Mouse (Mus musculus): Measurements from ENCODE around the gene Gadd45a. TPM values are rescaled to one million over a fixed set of nuclear protein-coding genes. Genes with fewer than 3 reads are reported as not detected.
"Not testable (repeated sequence)": the region's sequence is repeated elsewhere in the genome, so short reads cannot be mapped to it uniquely, and the experiment has no call there.

Gene Gadd45a
- polyA plus RNA-seq, 1 experiment from 2014 or later, result 14.5 TPM

DNA sequence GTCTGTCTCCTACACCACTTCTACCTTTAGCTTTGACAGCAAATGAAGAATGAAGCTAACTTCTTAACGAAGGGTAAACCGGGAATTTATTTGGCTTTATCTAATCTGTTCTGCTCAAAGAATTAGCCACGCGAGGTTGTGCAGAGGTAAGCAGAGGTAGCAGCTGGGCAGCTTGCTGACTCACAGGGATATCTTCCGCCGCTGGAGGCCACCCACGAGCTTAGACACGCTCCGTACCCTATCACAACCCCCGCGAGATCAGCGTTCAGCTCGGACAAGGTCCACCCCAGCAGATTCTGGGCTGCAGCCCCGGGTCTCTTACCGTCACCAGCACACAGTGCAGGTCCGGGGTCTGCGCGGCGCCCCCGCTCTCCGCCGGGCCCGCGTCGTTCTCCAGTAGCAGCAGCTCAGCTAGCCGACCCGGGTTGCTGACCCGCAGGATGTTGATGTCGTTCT lies 873 bp downstream of the Gadd45a start:
- Histone ChIP-seq H3K36me3 (ENCODE audit: control insufficient read depth, insufficient read depth, low read length) (no peaks in the 10 kb centered on the region), H3K9me3 (ENCODE audit: control insufficient read depth, low read length) (no peaks in the 10 kb centered on the region), H3K4me1 (replicated peaks; ENCODE audit: control insufficient read depth, insufficient read depth, low read length) (peaks cover 11% of the 10 kb centered on the region), H3K27ac (ENCODE audit: low read length) (peak overlapping the region; percentile 96), H3K27me3 (ENCODE audit: control insufficient read depth, insufficient read depth, low read depth, low read length) (no peaks in the 10 kb centered on the region), H3K9ac (ENCODE audit: low read length) (peak overlapping the region; percentile 89), H3K4me3 (ENCODE audit: low read length) (peak overlapping the region; percentile 89), H3K4me2 (ENCODE audit: low read depth, low read length) (peak overlapping the region; percentile 80)
- peak; percentile 77 for ATAC-seq (ENCODE audit: low read depth)
- under 1% methylated on average over 29 of the region's 29 CpGs for WGBS

DNA sequence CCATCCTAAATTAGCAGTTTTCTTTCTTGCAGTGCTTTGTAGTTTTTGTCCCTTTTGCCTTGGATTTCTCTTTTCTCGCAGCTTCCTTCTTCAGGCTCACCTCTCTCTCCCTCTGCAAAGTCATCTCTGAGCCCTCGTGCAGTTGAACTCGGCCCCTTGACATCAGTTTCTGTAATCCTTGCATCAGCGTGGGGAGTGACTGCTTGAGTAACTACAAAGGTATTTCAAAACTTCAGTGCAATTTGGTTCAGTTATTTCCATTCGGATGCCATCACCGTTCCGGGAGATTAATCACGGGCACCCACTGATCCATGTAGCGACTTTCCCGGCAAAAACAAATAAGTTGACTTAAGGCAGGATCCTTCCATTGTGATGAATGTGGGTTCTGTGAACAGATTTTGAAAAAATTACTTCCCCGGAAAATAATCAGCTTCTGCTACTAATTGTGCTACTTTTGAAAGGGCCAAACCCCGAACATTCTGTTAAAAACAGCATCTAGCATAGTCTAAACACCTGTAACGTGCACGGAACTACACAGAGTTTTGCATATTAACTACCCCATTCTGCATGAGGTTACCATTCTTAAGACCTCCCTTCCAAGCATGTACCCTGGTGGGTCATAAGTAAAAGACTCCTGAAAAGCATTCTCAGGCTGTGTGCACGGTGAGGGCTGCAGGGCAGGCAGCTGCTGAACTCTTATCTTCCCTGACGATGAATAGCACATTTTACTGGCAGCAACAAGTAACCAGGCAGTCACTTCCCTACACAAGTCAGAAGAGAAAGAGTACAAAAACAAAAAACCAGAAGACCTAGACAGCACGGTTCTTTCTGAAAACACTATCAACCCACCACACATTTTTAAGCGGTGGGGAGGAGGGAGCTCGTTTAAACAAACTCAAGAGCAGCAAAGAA lies 1.6 kb downstream of the Gadd45a start:
- H3K27ac ChIP-seq (ENCODE audit: low read length), result peak overlapping the region; percentile 36; the same call in 1 of the 2 replicates
- no peaks in the 10 kb centered on the region for H3K27me3 ChIP-seq (ENCODE audit: control insufficient read depth, insufficient read depth, low read depth, low read length)
- peak overlapping the region; percentile 80 for H3K4me2 ChIP-seq (ENCODE audit: low read depth, low read length)
- peak overlapping the region; percentile 89 for H3K9ac ChIP-seq (ENCODE audit: low read length)
- H3K4me1 ChIP-seq (replicated peaks; ENCODE audit: control insufficient read depth, insufficient read depth, low read length), result peaks cover 11% of the 10 kb centered on the region
- WGBS, result 14% methylated on average over 19 of the region's 19 CpGs
- peak overlapping the region; percentile 89 for H3K4me3 ChIP-seq (ENCODE audit: low read length)
- no peaks in the 10 kb centered on the region for H3K36me3 ChIP-seq (ENCODE audit: control insufficient read depth, insufficient read depth, low read length)
- no peak for ATAC-seq (ENCODE audit: low read depth)
- no peaks in the 10 kb centered on the region for H3K9me3 ChIP-seq (ENCODE audit: control insufficient read depth, low read length)

DNA sequence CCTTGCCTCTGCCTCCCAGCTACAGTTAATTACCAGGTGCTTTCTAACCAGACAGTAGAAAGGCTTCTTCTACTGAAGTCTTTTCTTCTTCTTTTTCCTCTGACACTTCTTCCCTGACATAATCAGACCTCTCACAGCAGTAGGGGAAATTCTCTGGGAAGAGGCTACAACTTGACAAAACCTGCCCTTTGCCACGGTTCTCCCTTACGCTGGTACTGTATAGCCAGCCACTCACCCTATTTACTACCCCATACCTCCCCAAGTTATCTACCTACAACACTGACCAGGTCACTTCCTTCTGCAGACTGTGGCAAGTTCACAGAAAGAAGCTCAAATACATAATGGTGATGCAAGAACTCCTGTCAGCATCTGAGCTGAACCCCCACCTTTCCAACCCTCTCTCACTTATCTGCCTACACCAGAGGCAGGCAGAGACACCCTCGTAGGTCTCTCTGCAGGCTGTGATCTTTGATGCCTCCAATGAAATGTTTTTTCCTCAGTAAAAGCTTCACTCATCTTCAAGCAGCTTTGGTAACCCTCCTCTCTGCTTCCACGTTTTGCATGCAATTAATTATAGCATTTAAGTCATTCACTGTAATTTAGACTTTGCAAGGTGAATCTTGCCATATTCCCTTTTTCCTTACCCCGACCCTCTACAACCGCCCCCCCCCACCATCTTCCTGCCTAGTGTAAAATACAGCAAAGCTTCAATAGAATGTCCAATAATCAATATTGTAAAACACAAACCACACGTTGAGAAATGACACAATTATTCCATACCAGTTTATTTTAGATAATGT lies 2.7 kb downstream of the Gadd45a start:
- Histone ChIP-seq H3K4me3 (ENCODE audit: low read length) (no peak overlapping the region), H3K36me3 (ENCODE audit: control insufficient read depth, insufficient read depth, low read length) (no peaks in the 10 kb centered on the region), H3K27ac (ENCODE audit: low read length) (no peak overlapping the region), H3K27me3 (ENCODE audit: control insufficient read depth, insufficient read depth, low read depth, low read length) (no peaks in the 10 kb centered on the region), H3K9me3 (ENCODE audit: control insufficient read depth, low read length) (no peaks in the 10 kb centered on the region), H3K4me1 (replicated peaks; ENCODE audit: control insufficient read depth, insufficient read depth, low read length) (peaks cover 14% of the 10 kb centered on the region), H3K9ac (ENCODE audit: low read length) (no peak overlapping the region), H3K4me2 (ENCODE audit: low read depth, low read length) (no peak overlapping the region)
- ATAC-seq (ENCODE audit: low read depth), result no peak
- WGBS, result 61% methylated on average over 7 of the region's 7 CpGs

GRCm38 (mm10) chr6:67033604-67034003 lies 3.7 kb downstream of the Gadd45a start:
- 73% methylated on average over 4 of the region's 4 CpGs for WGBS
- Histone ChIP-seq H3K9ac (ENCODE audit: low read length) (no peak overlapping the region), H3K4me3 (ENCODE audit: low read length) (no peak overlapping the region), H3K9me3 (ENCODE audit: control insufficient read depth, low read length) (no peaks in the 10 kb centered on the region), H3K4me1 (replicated peaks; ENCODE audit: control insufficient read depth, insufficient read depth, low read length) (peaks cover 14% of the 10 kb centered on the region), H3K27ac (ENCODE audit: low read length) (no peak overlapping the region), H3K36me3 (ENCODE audit: control insufficient read depth, insufficient read depth, low read length) (no peaks in the 10 kb centered on the region), H3K4me2 (ENCODE audit: low read depth, low read length) (no peak overlapping the region), H3K27me3 (ENCODE audit: control insufficient read depth, insufficient read depth, low read depth, low read length) (no peaks in the 10 kb centered on the region)
- ATAC-seq (ENCODE audit: low read depth), result no peak

DNA sequence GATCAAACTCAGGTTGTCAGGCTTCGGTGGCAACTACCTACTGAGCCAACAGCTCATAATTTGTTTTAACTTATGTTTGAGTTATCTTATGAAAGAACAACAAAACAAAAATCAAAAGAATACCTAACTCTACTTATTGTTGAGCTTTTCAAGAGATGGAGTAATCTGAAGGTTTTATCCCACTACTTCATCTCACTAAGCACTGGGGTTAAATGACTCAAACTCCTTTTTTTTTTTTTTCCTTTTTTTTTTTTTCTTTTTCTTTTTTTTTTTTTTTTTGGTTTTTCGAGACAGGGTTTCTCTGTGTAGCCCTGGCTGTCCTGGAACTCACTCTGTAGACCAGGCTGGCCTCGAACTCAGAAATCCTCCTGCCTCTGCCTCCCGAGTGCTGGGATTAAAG lies 4.3 kb downstream of the Gadd45a start:
- H3K27ac ChIP-seq (ENCODE audit: low read length); H3K36me3 ChIP-seq (ENCODE audit: control insufficient read depth, insufficient read depth, low read length); H3K9ac ChIP-seq (ENCODE audit: low read length); H3K27me3 ChIP-seq (ENCODE audit: control insufficient read depth, insufficient read depth, low read depth, low read length); H3K9me3 ChIP-seq (ENCODE audit: control insufficient read depth, low read length); ATAC-seq (ENCODE audit: low read depth); H3K4me2 ChIP-seq (ENCODE audit: low read depth, low read length); H3K4me3 ChIP-seq (ENCODE audit: low read length): not testable (repeated sequence)
- 74% methylated on average over 4 of the region's 4 CpGs for WGBS
- H3K4me1 ChIP-seq (replicated peaks; ENCODE audit: control insufficient read depth, insufficient read depth, low read length), result peaks cover 14% of the 10 kb centered on the region

DNA sequence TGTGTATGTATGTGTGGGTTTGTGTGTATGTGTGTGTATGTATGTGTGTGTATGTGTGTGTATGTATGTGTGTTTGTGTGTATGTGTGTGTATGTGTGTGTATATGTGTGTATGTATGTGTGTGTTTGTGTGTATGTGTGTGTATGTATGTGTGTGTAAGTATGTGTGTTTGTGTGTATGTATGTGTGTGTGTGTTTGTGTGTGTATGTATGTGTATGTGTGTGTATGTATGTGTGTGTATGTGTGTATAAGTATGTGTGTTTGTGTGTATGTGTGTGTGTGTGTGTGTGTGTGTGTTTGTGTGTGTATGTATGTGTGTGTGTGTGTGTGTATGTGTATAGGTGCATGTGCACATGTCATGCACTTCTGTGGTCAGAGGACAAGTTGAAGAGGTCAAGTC lies 4.7 kb downstream of the Gadd45a start:
- not testable (repeated sequence) for H3K27ac ChIP-seq (ENCODE audit: low read length); H3K27me3 ChIP-seq (ENCODE audit: control insufficient read depth, insufficient read depth, low read depth, low read length); H3K9ac ChIP-seq (ENCODE audit: low read length); H3K9me3 ChIP-seq (ENCODE audit: control insufficient read depth, low read length); H3K4me3 ChIP-seq (ENCODE audit: low read length); H3K4me2 ChIP-seq (ENCODE audit: low read depth, low read length); H3K36me3 ChIP-seq (ENCODE audit: control insufficient read depth, insufficient read depth, low read length); ATAC-seq (ENCODE audit: low read depth)
- peaks cover 12% of the 10 kb centered on the region for H3K4me1 ChIP-seq (replicated peaks; ENCODE audit: control insufficient read depth, insufficient read depth, low read length)

GRCm38 (mm10) chr6:67030846-67031245 lies 6.4 kb downstream of the Gadd45a start:
- Histone ChIP-seq H3K9ac (ENCODE audit: low read length) (no peak overlapping the region), H3K36me3 (ENCODE audit: control insufficient read depth, insufficient read depth, low read length) (no peaks in the 10 kb centered on the region), H3K27ac (ENCODE audit: low read length) (no peak overlapping the region), H3K9me3 (ENCODE audit: control insufficient read depth, low read length) (no peaks in the 10 kb centered on the region), H3K27me3 (ENCODE audit: control insufficient read depth, insufficient read depth, low read depth, low read length) (no peaks in the 10 kb centered on the region), H3K4me3 (ENCODE audit: low read length) (no peak overlapping the region), H3K4me2 (ENCODE audit: low read depth, low read length) (no peak overlapping the region), H3K4me1 (replicated peaks; ENCODE audit: control insufficient read depth, insufficient read depth, low read length) (peaks cover 9% of the 10 kb centered on the region)
- 77% methylated on average over 5 of the region's 5 CpGs for WGBS
- no peak for ATAC-seq (ENCODE audit: low read depth)

GRCm38 (mm10) chr6:67030416-67030815 lies 6.8 kb downstream of the Gadd45a start:
- ATAC-seq (ENCODE audit: low read depth), result no peak
- Histone ChIP-seq H3K36me3 (ENCODE audit: control insufficient read depth, insufficient read depth, low read length) (no peaks in the 10 kb centered on the region), H3K27ac (ENCODE audit: low read length) (no peak overlapping the region), H3K4me1 (replicated peaks; ENCODE audit: control insufficient read depth, insufficient read depth, low read length) (peaks cover 5% of the 10 kb centered on the region; the same call in 1 of the 2 replicates), H3K4me2 (ENCODE audit: low read depth, low read length) (no peak overlapping the region), H3K9me3 (ENCODE audit: control insufficient read depth, low read length) (no peaks in the 10 kb centered on the region), H3K4me3 (ENCODE audit: low read length) (no peak overlapping the region), H3K9ac (ENCODE audit: low read length) (no peak overlapping the region), H3K27me3 (ENCODE audit: control insufficient read depth, insufficient read depth, low read depth, low read length) (no peaks in the 10 kb centered on the region)
- 43% methylated on average over 2 of the region's 2 CpGs for WGBS

DNA sequence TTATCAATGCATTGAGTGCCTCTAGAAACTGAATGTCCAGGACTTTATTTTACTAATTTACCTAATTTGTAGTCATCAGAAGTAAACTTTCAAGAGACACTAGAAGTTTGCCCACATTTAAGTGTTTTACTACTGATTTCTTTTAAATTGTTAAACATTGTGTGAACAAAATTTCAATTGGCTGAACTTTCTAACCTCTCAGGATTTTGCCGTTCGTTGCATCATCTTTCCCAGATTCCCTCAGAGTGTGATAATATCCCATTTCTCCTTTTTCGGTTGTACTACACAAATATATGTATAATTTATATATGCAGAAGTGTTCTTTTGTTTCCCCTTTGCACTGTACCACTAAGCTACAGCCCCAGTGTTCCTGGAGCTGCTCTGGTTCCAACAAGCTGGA lies 7.3 kb downstream of the Gadd45a start:
- no peak overlapping the region for H3K9ac ChIP-seq (ENCODE audit: low read length)
- ATAC-seq (ENCODE audit: low read depth), result no peak

More for the DNA sequence above, 7.3 kb downstream of the Gadd45a start:
- Histone ChIP-seq H3K9me3 (ENCODE audit: control insufficient read depth, low read length) (no peaks in the 10 kb centered on the region), H3K27me3 (ENCODE audit: control insufficient read depth, insufficient read depth, low read depth, low read length) (no peaks in the 10 kb centered on the region), H3K4me3 (ENCODE audit: low read length) (no peak overlapping the region), H3K4me1 (replicated peaks; ENCODE audit: control insufficient read depth, insufficient read depth, low read length) (peaks cover 3% of the 10 kb centered on the region; the same call in 1 of the 2 replicates), H3K4me2 (ENCODE audit: low read depth, low read length) (no peak overlapping the region), H3K36me3 (ENCODE audit: control insufficient read depth, insufficient read depth, low read length) (no peaks in the 10 kb centered on the region), H3K27ac (ENCODE audit: low read length) (no peak overlapping the region)
- 21% methylated on average over 3 of the region's 3 CpGs for WGBS

All from lung, embryonic 16.5 days (tissue).